Mouse (Mus musculus) brain, embryonic 14.5 days (tissue): Measurements from ENCODE around the gene Tgm3. TPM values are rescaled to one million over a fixed set of nuclear protein-coding genes. Genes with fewer than 3 reads are reported as not detected.

Experiments
- DNase-seq: peaks from one replicate; pipeline ENCODE4 v3.0.0-alpha.2; 2011; ENCODE audit warnings: low read depth
- CTCF ChIP-seq: fragments of 200-500 bp; IDR thresholded peaks from 2 replicates; pipeline ENCODE4 v1.5.1; 2012; ENCODE audit warnings: inconsistent platforms, mild to moderate bottlenecking, moderate library complexity, borderline replicate concordance; ENCODE audit not compliant: insufficient read depth, insufficient read length; ENCODE audit errors: extremely low read depth
- POLR2A ChIP-seq: fragments of 200-500 bp; IDR thresholded peaks from 2 replicates; pipeline ENCODE4 v1.6.1; 2012; ENCODE audit warnings: mild to moderate bottlenecking, inconsistent platforms, borderline replicate concordance; ENCODE audit not compliant: poor library complexity, insufficient read depth, insufficient read length, severe bottlenecking; ENCODE audit errors: extremely low read depth
- polyA plus RNA-seq: library from polyadenylated mRNA; depleted of rRNA; stranded (reverse); fragments of >200 nt; gene quantifications from 2 replicates; pipeline ENCODE4 v1.2.3, GENCODE M21; 2012; rRNA removed

Tgm3 gene
- polyA plus RNA-seq, result 0.19 and 0.25 TPM in 2 replicates

GRCm38 (mm10) chr2:130012026-130012425 lies at the start of gene Tgm3:
TSS of gene Tgm3 (plus strand) at chr2:130012349.
- no peak for TF ChIP-seq CTCF
- TF ChIP-seq POLR2A, result no peak
- no peak for DNase-seq

GRCm38 (mm10) chr2:129980608-129981007 lies 31.5 kb upstream of the Tgm3 start:
- no peak for DNase-seq
- TF ChIP-seq POLR2A (no peak), CTCF (no peak)

- no peak for DNase-seq
- TF ChIP-seq CTCF, result no peak
- no peak for TF ChIP-seq POLR2A
Observed at GRCm38 (mm10) chr2:129987527-129988045, 24.6 kb upstream of the Tgm3 start.

GRCm38 (mm10) chr2:129989646-129990045 lies 22.5 kb upstream of the Tgm3 start:
- no peak for DNase-seq
- TF ChIP-seq POLR2A, result no peak

GRCm38 (mm10) chr2:129994468-129994867 lies 17.7 kb upstream of the Tgm3 start:
- TF ChIP-seq CTCF (no peak), POLR2A (no peak)
- no peak for DNase-seq

GRCm38 (mm10) chr2:129998476-129998875 lies 13.7 kb upstream of the Tgm3 start:
- peak; percentile 82 for DNase-seq
- TF ChIP-seq CTCF (no peak), POLR2A (no peak)

GRCm38 (mm10) chr2:129999296-129999695 lies 12.9 kb upstream of the Tgm3 start:
- TF ChIP-seq POLR2A (no peak), CTCF (no peak)
- DNase-seq, result no peak

GRCm38 (mm10) chr2:130000601-130001000 lies 11.5 kb upstream of the Tgm3 start:
- no peak for DNase-seq
- TF ChIP-seq POLR2A (no peak), CTCF (no peak)

- peak; percentile 29 for DNase-seq
- TF ChIP-seq POLR2A (no peak), CTCF (no peak)
Observed at GRCm38 (mm10) chr2:130004046-130004445, 8.1 kb upstream of the Tgm3 start.

GRCm38 (mm10) chr2:130009371-130009770 lies 2.8 kb upstream of the Tgm3 start:
- DNase-seq, result no peak
- TF ChIP-seq POLR2A, result no peak
- TF ChIP-seq CTCF, result no peak

- no peak for DNase-seq
- TF ChIP-seq POLR2A, result no peak
- TF ChIP-seq CTCF, result no peak
Observed at GRCm38 (mm10) chr2:130013646-130014045, 1.5 kb downstream of the Tgm3 start.

GRCm38 (mm10) chr2:130015196-130015595 lies 3.0 kb downstream of the Tgm3 start:
- TF ChIP-seq CTCF (no peak), POLR2A (no peak)

More at GRCm38 (mm10) chr2:130015196-130015595, 3.0 kb downstream of the Tgm3 start:
- DNase-seq, result no peak
